Mouse (Mus musculus) lung, embryonic 14.5 days (tissue): ENCODE results near the gene Hist1h3g. TPM values are rescaled to one million over a fixed set of nuclear protein-coding genes. Genes with fewer than 3 reads are reported as not detected.
"Not testable (repeated sequence)": the region's sequence is repeated elsewhere in the genome, so short reads cannot be mapped to it uniquely, and the experiment has no call there.

Source experiments
- ATAC-seq: fragments of 200-750 bp; cut with Nextera tagmentation; 2 replicates; pipeline ENCODE4 v1.8.0; 2017; ENCODE audit warnings: mild to moderate bottlenecking, moderate TSS enrichment, moderate library complexity; ENCODE audit not compliant: insufficient read depth
- DNase-seq: peaks from one replicate; pipeline ENCODE4 v3.0.0-alpha.2; 2015
- H3K27ac ChIP-seq: fragments of 300-500 bp; sonication (generic); 2 replicates; pipeline ENCODE4 v1.5.1; 2014; ENCODE audit warnings: low read depth, mild to moderate bottlenecking, moderate library complexity
- H3K27me3 ChIP-seq: fragments of 300-500 bp; sonication (generic); 2 replicates; pipeline ENCODE4 v1.6.1; 2014; ENCODE audit warnings: low read length, control low read depth; ENCODE audit not compliant: insufficient read depth
- H3K36me3 ChIP-seq: fragments of 300-500 bp; sonication (generic); 2 replicates; pipeline ENCODE4 v1.6.1; 2014; ENCODE audit warnings: control low read depth; ENCODE audit not compliant: insufficient read depth
- H3K4me1 ChIP-seq: fragments of 300-500 bp; sonication (generic); 2 replicates; pipeline ENCODE4 v1.6.1; 2014; ENCODE audit warnings: antibody characterized with exemption, control low read depth; ENCODE audit not compliant: insufficient read depth
- H3K4me2 ChIP-seq: fragments of 300-500 bp; sonication (generic); 2 replicates; pipeline ENCODE4 v1.6.1; 2014; ENCODE audit warnings: mild to moderate bottlenecking
- H3K4me3 ChIP-seq: fragments of 300-500 bp; sonication (generic); 2 replicates; pipeline ENCODE4 v1.5.1; 2014; ENCODE audit warnings: low read depth, low read length
- H3K9ac ChIP-seq: fragments of 300-500 bp; sonication (generic); 2 replicates; pipeline ENCODE4 v1.6.1; 2014
- H3K9me3 ChIP-seq: fragments of 300-500 bp; sonication (generic); 2 replicates; pipeline ENCODE4 v1.6.1; 2016; ENCODE audit warnings: low read depth, low read length, control low read depth
- CTCF ChIP-seq: IDR thresholded peaks from 2 replicates; pipeline ENCODE4 v1.5.1; 2016; ENCODE audit warnings: antibody characterized with exemption, low read depth
- WGBS: fragments of 180-500 bp; shearing (Covaris S2); extraction: QIAGEN DNeasy Blood & Tissue Kit; methylation state at CpG from one replicate; pipeline ENCODE4 v1.1.7; 2014; 5-methylcytosine and 5-hydroxymethylcytosine counted together
- polyA plus RNA-seq: library from polyadenylated mRNA; unstranded; fragments of >200 nt; fragmentation: Nextera tagmentation; extraction: Ambion mirVana; gene quantifications from 2 replicates; pipeline ENCODE4 v1.2.1, GENCODE M21; 2014

Gene Hist1h3g
- polyA plus RNA-seq, 1 experiment from 2014 or later, result 6.6 TPM

GRCm38 (mm10) chr13:23536076-23536822 lies 1.0 kb downstream of the Hist1h3g start:
- peak; percentile 64 for DNase-seq

GRCm38 (mm10) chr13:23537006-23537710 lies 1.9 kb downstream of the Hist1h3g start:
- no peaks in the 10 kb centered on the region for H3K9me3 ChIP-seq
- H3K27me3 ChIP-seq, result no peaks in the 10 kb centered on the region
- TF ChIP-seq CTCF, result no peak
- DNase-seq, result no peak
- peak overlapping the region; percentile 75 for H3K9ac ChIP-seq
- H3K4me1 ChIP-seq, result peaks cover 13% of the 10 kb centered on the region; the same call in 1 of the 2 replicates
- H3K4me2 ChIP-seq, result peak overlapping the region; percentile 63
- 59% methylated on average over 3 of the region's 3 CpGs for WGBS
- ATAC-seq, result no peak
- H3K4me3 ChIP-seq, result peak overlapping the region; percentile 53
- H3K36me3 ChIP-seq, result no peaks in the 10 kb centered on the region
- H3K27ac ChIP-seq, result peak overlapping the region; percentile 99; the same call in 1 of the 2 replicates

More at GRCm38 (mm10) chr13:23536076-23536822, 1.0 kb downstream of the Hist1h3g start:
- Histone ChIP-seq H3K27ac (peak overlapping the region; percentile 99), H3K4me2 (peak overlapping the region; percentile 63), H3K27me3 (no peaks in the 10 kb centered on the region), H3K4me3 (peak overlapping the region; percentile 53), H3K36me3 (no peaks in the 10 kb centered on the region), H3K9ac (peak overlapping the region; percentile 75), H3K9me3 (no peaks in the 10 kb centered on the region), H3K4me1 (peaks cover 13% of the 10 kb centered on the region; the same call in 1 of the 2 replicates)
- no peak for TF ChIP-seq CTCF
- ATAC-seq, result no peak
- 11% methylated on average over 7 of the region's 7 CpGs for WGBS

GRCm38 (mm10) chr13:23538249-23538648 lies 3.0 kb downstream of the Hist1h3g start:
- DNase-seq (no peak), ATAC-seq (no peak)
- Histone ChIP-seq H3K4me2 (no peak overlapping the region), H3K4me1 (0 out of 2 replicates have a peak, but pooled peaks cover 3% of the 10 kb centered on the region), H3K9me3 (no peaks in the 10 kb centered on the region), H3K27me3 (no peaks in the 10 kb centered on the region), H3K4me3 (no peak overlapping the region), H3K27ac (no peak overlapping the region), H3K9ac (no peak overlapping the region), H3K36me3 (no peaks in the 10 kb centered on the region)
- 76% methylated on average over 5 of the region's 5 CpGs for WGBS
- TF ChIP-seq CTCF, result no peak

- not testable (repeated sequence) for H3K9ac ChIP-seq, H3K4me3 ChIP-seq, H3K4me2 ChIP-seq, H3K9me3 ChIP-seq, H3K36me3 ChIP-seq, ATAC-seq, H3K4me1 ChIP-seq, H3K27me3 ChIP-seq, DNase-seq, H3K27ac ChIP-seq
- 71% methylated on average over 1 of the region's 1 CpGs for WGBS
These were observed 4.6 kb downstream of the Hist1h3g start for GRCm38 (mm10) chr13:23539821-23540220.

GRCm38 (mm10) chr13:23541497-23541896 lies 6.3 kb downstream of the Hist1h3g start:
- 80% methylated on average over 3 of the region's 3 CpGs for WGBS
- Histone ChIP-seq H3K27me3 (no peaks in the 10 kb centered on the region), H3K4me3 (no peak overlapping the region), H3K4me1 (0 out of 2 replicates have a peak, but pooled peaks cover 3% of the 10 kb centered on the region), H3K9ac (no peak overlapping the region; the same call in 1 of the 2 replicates), H3K27ac (no peak overlapping the region), H3K9me3 (no peaks in the 10 kb centered on the region), H3K36me3 (no peaks in the 10 kb centered on the region), H3K4me2 (peak overlapping the region; percentile 86)
- ATAC-seq, result no peak
- no peak for DNase-seq
- no peak for TF ChIP-seq CTCF

GRCm38 (mm10) chr13:23542225-23542980 lies 7.2 kb downstream of the Hist1h3g start:
- ATAC-seq, H3K36me3 ChIP-seq, H3K27me3 ChIP-seq, DNase-seq, H3K4me1 ChIP-seq, H3K9me3 ChIP-seq: not testable (repeated sequence)
- peak overlapping the region; percentile 66 for H3K9ac ChIP-seq
- peak overlapping the region; percentile 91 for H3K27ac ChIP-seq
- H3K4me2 ChIP-seq, result peak overlapping the region; percentile 86
- 4% methylated on average over 3 of the region's 3 CpGs for WGBS
- peak overlapping the region; percentile 44 for H3K4me3 ChIP-seq

- H3K4me1 ChIP-seq, H3K27me3 ChIP-seq, H3K36me3 ChIP-seq, H3K9me3 ChIP-seq: not testable (repeated sequence)
- peak within 1 kb of the TSS; percentile 44 for H3K4me3 ChIP-seq
- ATAC-seq, result peak; percentile 95
- peak within 1 kb of the TSS; percentile 66 for H3K9ac ChIP-seq
- DNase-seq, result peak; percentile 96
- H3K27ac ChIP-seq, result peak within 1 kb of the TSS; percentile 96
- peak within 1 kb of the TSS; percentile 86 for H3K4me2 ChIP-seq
- whole genome bisulfite sequencing, result 0% methylated on average over 27 of the region's 42 CpGs
These were observed 7.9 kb downstream of the Hist1h3g start, which contains the start of gene Hist1h2bh for GRCm38 (mm10) chr13:23542999-23543607. Gene Hist1h2bh, minus strand, starts transcription at chr13:23543392.
